8 mouse cellular contexts compared by ENCODE assay signal in the genomic region with DNA sequence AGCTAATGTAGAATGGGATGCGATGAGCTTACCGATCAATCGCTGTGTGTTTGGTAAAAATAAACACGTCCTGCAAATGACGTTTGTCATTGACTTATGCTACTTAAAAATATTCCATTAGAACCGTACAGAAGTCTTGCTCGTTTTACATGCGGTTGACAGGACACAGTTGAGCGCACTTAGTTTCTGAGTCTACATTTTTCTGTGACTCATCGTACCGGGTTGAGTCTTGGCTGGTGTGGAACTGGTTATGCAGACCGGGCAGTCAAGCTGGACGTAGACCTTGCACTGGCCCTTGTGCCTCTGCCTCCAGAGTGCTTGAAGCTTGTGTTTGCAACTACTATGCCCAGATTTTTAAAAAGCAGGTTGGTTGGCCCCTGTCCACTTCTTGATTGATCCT. TPM values are rescaled to one million over a fixed set of nuclear protein-coding genes. Genes with fewer than 3 reads are reported as not detected.
DNase-seq lines count a peak whose midpoint lies in the region; ATAC-seq and TF ChIP-seq lines count a peak whose summit lies in the region.
"Had no signal": no experiment of that assay in that cellular context is flagged by ENCODE, and none has a peak within 500 bp of the region (broad histone marks: within the 10 kb centered on the region; RNA-seq: fewer than 3 reads in every experiment).

No protein-coding gene starts in this region.

- peak overlapping the region; percentile 93 for H3K9ac ChIP-seq in forebrain, embryonic 12.5 days

- H3K4me2 ChIP-seq in forebrain, embryonic 12.5 days, result peak overlapping the region; percentile 94

- H3K9me3 ChIP-seq in forebrain, embryonic 12.5 days, result no peaks in the 10 kb centered on the region

- DNase-seq in spleen, adult 2 months (ENCODE audit: low read depth in 1 of 2, low spot score in 2 of 2), result peak; percentile 4 to 20
- DNase-seq in spleen, adult 18-20 months, result no peak
- DNase-seq in kidney, adult 9 months, result peak; percentile 58
- DNase-seq in lung, postnatal 36 days, result peak; percentile 6
- no peak for DNase-seq in gastrocnemius, adult 8-10 months (ENCODE audit: low spot score in 2 of 2)

- H3K36me3 ChIP-seq in spleen, adult 2 months (ENCODE audit: control insufficient read depth, insufficient read depth, low read length), result peaks cover 14% of the 10 kb centered on the region
- peaks cover 33% of the 10 kb centered on the region for H3K36me3 ChIP-seq in forebrain, embryonic 12.5 days (replicated peaks)

- WGBS in spleen, adult 2 months, result 5% methylated on average over 13 of the region's 13 CpGs
- 24% methylated on average over 13 of the region's 13 CpGs for WGBS in forebrain, embryonic 12.5 days

- ATAC-seq in forebrain, embryonic 12.5 days (ENCODE audit: low FRiP score), result no peak

- H3K4me3 ChIP-seq in spleen, adult 2 months (ENCODE audit: extremely low read depth, insufficient read depth, insufficient read length), result peak overlapping the region; percentile 94
- peak overlapping the region; percentile 100 for H3K4me3 ChIP-seq in bone marrow macrophage, adult 2 months (ENCODE audit: insufficient read depth, low read length)
- peak overlapping the region; percentile 89 for H3K4me3 ChIP-seq in forebrain, embryonic 12.5 days (replicated peaks)

- no peak for TF ChIP-seq CTCF in spleen, adult 2 months (IDR thresholded peaks at IDR 0.05; ENCODE audit: extremely low read depth, insufficient read depth, insufficient read length, insufficient replicate concordance)
- TF ChIP-seq CTCF in bone marrow macrophage, adult 2 months (IDR thresholded peaks at IDR 0.05; ENCODE audit: low read depth, low read length), result no peak

- no peaks in the 10 kb centered on the region for H3K27me3 ChIP-seq in spleen, adult 2 months (ENCODE audit: control insufficient read depth, insufficient read depth, low read length)
- no peaks in the 10 kb centered on the region for H3K27me3 ChIP-seq in forebrain, embryonic 12.5 days

- no peak for TF ChIP-seq POLR2A in spleen, adult 2 months (IDR thresholded peaks at IDR 0.05; ENCODE audit: low read depth, low read length)
- no peak for TF ChIP-seq POLR2A in bone marrow macrophage, adult 2 months (IDR thresholded peaks at IDR 0.05; ENCODE audit: borderline replicate concordance, low read depth, low read length)

- H3K4me1 ChIP-seq in spleen, adult 2 months (ENCODE audit: control insufficient read depth, insufficient read depth, insufficient read length), result no peaks in the 10 kb centered on the region
- peaks cover 11% of the 10 kb centered on the region for H3K4me1 ChIP-seq in bone marrow macrophage, adult 2 months (ENCODE audit: control insufficient read depth, insufficient read depth, low read length)
- peaks cover 13% of the 10 kb centered on the region for H3K4me1 ChIP-seq in forebrain, embryonic 12.5 days

- no peak overlapping the region for H3K27ac ChIP-seq in spleen, adult 2 months (ENCODE audit: insufficient read depth, low read length)
- no peak overlapping the region for H3K27ac ChIP-seq in bone marrow macrophage, adult 2 months (ENCODE audit: insufficient read depth, low read depth, low read length)
- no peak overlapping the region for H3K27ac ChIP-seq in forebrain, embryonic 12.5 days

RNA-seq across cellular contexts. Expression of a gene that starts 1.0 kb away (rescaled TPM):
- 7.7 and 10.9 TPM in 2 replicates for polyA plus RNA-seq in spleen, adult 2 months (2012; rRNA removed)
- 8.3 and 14.9 TPM in 2 replicates for polyA plus RNA-seq in bone marrow macrophage, adult 2 months (2012; ENCODE audit: insufficient read depth, insufficient read length, missing spikeins)
- polyA plus RNA-seq in forebrain, embryonic 12.5 days (2016; fragmentation: Nextera tagmentation; extraction: Ambion mirVana), result 32.1 and 34.4 TPM in 2 replicates
- total RNA-seq in gastrocnemius, adult 8-10 months (2022), result 1 to 10 TPM; 6.2 to 8.1 (median 7.8) TPM

RNA-seq across cellular contexts. Expression of a gene that starts 36.3 kb away (rescaled TPM):
- not detected in 2 replicates for polyA plus RNA-seq in spleen, adult 2 months (2012; rRNA removed)
- not detected in 2 replicates for polyA plus RNA-seq in bone marrow macrophage, adult 2 months (2012; ENCODE audit: insufficient read depth, insufficient read length, missing spikeins)
- polyA plus RNA-seq in forebrain, embryonic 12.5 days (2016; fragmentation: Nextera tagmentation; extraction: Ambion mirVana), result not detected in 2 replicates
- not detected for total RNA-seq in gastrocnemius, adult 8-10 months (2022)
- total RNA-seq: layer of hippocampus, adult 18-20 months had no signal

RNA-seq across cellular contexts. Expression of a gene that starts 41.6 kb away (rescaled TPM):
- 0.07 TPM in 1 of 2 replicates, not detected in the other for polyA plus RNA-seq in spleen, adult 2 months (2012; rRNA removed)
- not detected in 2 replicates for polyA plus RNA-seq in bone marrow macrophage, adult 2 months (2012; ENCODE audit: insufficient read depth, insufficient read length, missing spikeins)
- polyA plus RNA-seq in forebrain, embryonic 12.5 days (2016; fragmentation: Nextera tagmentation; extraction: Ambion mirVana), result 0.10 TPM in 1 of 2 replicates, not detected in the other
- total RNA-seq in gastrocnemius, adult 8-10 months (2022), result not detected

Comparison
In these comparisons a context has a peak if more than half of its experiments do, and no peak if none do; other contexts are left out.
1. DNase-seq: peak in spleen, adult 2 months (2 of 2), kidney, adult 9 months (single experiment) and lung, postnatal 36 days (single experiment); none in spleen, adult 18-20 months (0 of 2) and gastrocnemius, adult 8-10 months (0 of 2).
2. Peak in every context shown above with its lines, with median percentiles within 50 percentile points of each other: H3K4me3 ChIP-seq.